Mouse (Mus musculus) adipocyte (in vitro differentiated cells): Measurements from ENCODE around the gene Kmo.

Experiments
- DNase-seq: peaks from one replicate; pipeline ENCODE4 v3.0.0-alpha.2; 2016; ENCODE audit warnings: low spot score

Kmo gene

GRCm38 (mm10) chr1:175693429-175693960 is 73.3 kb downstream of the Kmo start:
- no peak for DNase-seq

- no peak for DNase-seq
Measured at GRCm38 (mm10) chr1:175698293-175698692, 78.1 kb downstream of the Kmo start, which contains the start of gene Wdr64. Gene Wdr64 (plus strand): TSS chr1:175698593.

GRCm38 (mm10) chr1:175699375-175699774 is 79.2 kb downstream of the Kmo start:
- DNase-seq = no peak

GRCm38 (mm10) chr1:175699796-175700195 is 79.6 kb downstream of the Kmo start:
- no peak for DNase-seq

DNA sequence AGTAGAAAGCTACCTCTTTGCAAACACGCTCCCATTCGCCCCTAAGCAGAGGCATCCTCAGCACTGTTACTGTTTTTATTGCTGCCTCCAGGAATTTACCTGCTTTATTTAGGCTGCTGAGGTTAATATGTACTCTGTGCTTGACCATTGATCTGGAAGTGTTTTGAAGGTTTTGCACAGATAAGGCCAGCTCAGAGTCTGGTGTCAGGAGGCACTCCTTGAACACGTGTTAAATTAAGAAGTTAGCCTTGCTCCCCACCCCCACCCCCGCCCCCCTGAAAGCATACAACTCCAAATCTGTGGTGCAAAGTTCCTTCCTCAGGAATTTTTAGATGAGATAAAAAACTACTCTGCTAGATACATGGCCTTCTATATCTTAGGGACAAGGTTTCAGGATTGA is 81.0 kb downstream of the Kmo start:
- no peak for DNase-seq

DNA sequence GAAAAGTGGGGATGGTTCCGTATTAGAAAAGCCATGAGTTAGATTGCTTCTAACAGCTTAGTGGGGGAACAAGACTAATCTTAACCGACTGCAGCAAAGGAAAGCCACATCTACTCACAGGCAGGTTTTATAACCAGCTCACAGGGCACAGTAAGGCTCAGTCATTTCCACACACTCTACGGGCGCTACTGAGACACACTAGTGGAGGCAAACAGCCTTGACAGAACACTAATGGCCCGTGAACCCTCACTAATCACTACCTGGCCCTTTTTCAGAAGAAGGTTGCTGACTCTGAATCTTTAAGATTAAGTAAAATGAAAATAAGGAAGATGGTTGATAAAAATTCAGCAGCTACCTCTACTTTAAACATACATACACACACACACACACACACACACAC is 87.4 kb downstream of the Kmo start:
- no peak for DNase-seq

DNA sequence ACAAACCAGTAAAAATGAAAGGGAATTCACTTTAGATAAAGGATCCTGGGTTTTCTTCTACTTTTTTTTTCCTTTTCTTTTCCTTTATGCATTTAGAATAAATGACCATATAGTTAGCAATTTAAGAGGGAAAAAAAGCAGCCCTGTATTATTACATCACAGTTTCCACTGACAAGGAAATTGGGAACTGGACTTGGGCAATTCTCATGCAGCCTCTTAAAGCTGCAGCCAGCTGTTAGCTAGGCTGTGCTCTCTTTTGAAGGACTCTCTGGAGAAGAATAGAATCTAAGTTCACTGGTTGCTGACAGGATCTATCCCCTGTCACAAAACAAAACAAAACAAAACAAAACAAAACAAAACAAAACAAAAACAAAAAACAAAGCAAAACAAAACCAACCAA is 87.8 kb downstream of the Kmo start:
- DNase-seq = no peak
